Mouse (Mus musculus): ENCODE measurements around the gene Tbkbp1. TPM values are rescaled to one million over a fixed set of nuclear protein-coding genes. Genes with fewer than 3 reads are reported as not detected.

Tbkbp1 gene
- polyA plus RNA-seq, 1 experiment from 2014 or later = 3.9 TPM

DNA sequence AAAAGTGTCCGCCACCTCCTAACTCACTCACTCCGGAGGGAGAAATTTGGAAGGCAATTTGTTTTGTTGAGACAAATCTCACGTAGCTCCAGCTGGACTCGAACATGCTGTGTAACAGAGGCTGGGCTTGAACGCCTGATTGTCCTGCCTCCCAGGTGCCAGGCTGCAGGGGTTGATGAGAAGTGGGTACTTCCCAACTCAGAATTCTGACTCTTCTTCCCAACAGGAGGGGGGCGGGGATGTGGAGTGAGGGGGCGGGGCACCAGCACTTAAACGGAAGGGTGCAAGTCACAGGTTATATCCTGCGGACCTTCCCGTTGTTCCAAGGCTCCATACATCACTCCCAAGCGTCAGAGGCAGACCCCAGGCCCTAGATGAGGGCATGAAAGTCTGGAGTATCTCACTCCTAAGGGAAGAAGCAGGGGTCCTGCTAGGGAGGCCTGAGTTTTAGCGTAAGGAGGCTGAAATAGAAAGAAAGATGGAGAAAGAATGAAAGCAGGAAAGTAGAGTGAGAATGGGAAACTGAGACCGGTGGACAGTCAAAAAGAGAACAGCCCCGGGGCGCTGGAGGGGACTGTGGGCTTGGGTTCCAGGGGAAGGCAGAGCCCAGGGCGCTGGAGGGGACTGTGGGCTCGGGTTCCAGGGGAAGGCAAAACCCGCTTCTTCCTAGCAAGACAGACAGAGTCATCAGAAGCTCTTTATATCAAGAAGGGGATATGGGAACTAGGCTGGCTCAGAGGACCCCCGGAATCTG lies 23.6 kb downstream of the Tbkbp1 start:
- ATAC-seq (replicated peaks; ENCODE audit: low FRiP score, low TSS enrichment, low read depth) = no peak
- peak overlapping the region; percentile 82 for H3K4me2 ChIP-seq (ENCODE audit: low read length)

DNA sequence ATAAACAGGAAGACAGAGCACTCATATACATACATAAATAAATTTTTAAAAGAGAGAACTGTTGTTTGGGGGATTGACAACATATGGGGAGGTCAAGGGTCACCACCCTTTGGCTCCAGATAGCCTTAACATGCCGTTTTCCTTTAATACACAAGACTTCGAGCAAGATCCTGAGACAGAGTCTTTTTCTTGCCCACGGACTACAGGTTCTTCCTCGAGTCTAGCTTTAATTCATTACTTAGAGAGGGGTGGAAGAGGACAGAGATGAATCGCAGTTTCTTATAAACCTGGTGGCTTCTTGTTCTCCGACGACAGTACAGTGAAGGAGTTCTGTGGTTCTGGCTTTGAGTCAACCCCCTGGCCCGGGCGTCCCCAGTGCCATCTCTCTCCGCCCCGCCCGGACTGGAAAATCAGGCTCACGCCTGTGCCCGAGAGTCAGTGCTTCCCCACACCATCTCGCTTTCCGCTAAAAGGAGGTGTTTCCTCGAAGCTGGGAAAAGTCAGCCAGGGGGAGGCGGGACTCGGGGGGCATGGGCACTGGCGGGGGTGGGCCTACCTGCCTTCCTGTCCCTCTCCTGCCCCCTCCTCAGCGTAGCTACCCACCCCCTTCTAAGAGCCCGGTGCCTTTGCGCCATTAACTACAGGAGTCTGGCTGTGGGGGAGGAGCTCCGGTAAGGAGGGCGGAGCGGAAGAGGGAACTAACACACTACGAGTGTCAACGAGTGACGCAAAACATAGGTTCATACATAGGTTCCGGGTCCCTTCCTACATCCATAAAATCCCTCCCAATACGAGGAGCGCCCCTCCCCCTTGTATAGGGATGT lies 24.4 kb downstream of the Tbkbp1 start:
- peaks cover 12% of the 10 kb centered on the region; the same call in 1 of the 2 replicates for H3K4me1 ChIP-seq (replicated peaks; ENCODE audit: control insufficient read depth, insufficient read depth, low read length)
- H3K9me3 ChIP-seq (ENCODE audit: control insufficient read depth, low read length) = no peaks in the 10 kb centered on the region
- peak overlapping the region; percentile 17; the same call in 1 of the 2 replicates for H3K9ac ChIP-seq (ENCODE audit: low read length)
- 2% methylated on average over 32 of the region's 32 CpGs for WGBS
- no peaks in the 10 kb centered on the region for H3K36me3 ChIP-seq (ENCODE audit: control insufficient read depth, insufficient read depth, low read length)
- H3K4me3 ChIP-seq (ENCODE audit: low read depth, low read length) = peak overlapping the region; percentile 54
- DNase-seq (ENCODE audit: low spot score) = peak; percentile 76
- peak overlapping the region; percentile 82 for H3K4me2 ChIP-seq (ENCODE audit: low read length)
- no peak overlapping the region for H3K27ac ChIP-seq (ENCODE audit: low read depth)
- H3K27me3 ChIP-seq (replicated peaks; ENCODE audit: control insufficient read depth, insufficient read depth, low read length) = 0 out of 2 replicates have a peak, but pooled peaks cover 8% of the 10 kb centered on the region
- ATAC-seq (replicated peaks; ENCODE audit: low FRiP score, low TSS enrichment, low read depth) = peak; percentile 75; the same call in 1 of the 2 replicates

More for the DNA sequence above, 23.6 kb downstream of the Tbkbp1 start:
- WGBS = 16% methylated on average over 19 of the region's 19 CpGs
- H3K36me3 ChIP-seq (ENCODE audit: control insufficient read depth, insufficient read depth, low read length) = no peaks in the 10 kb centered on the region
- 0 out of 2 replicates have a peak overlapping the region, but pooled peaks have one; percentile 17 for H3K9ac ChIP-seq (ENCODE audit: low read length)
- H3K4me1 ChIP-seq (replicated peaks; ENCODE audit: control insufficient read depth, insufficient read depth, low read length) = peaks cover 12% of the 10 kb centered on the region; the same call in 1 of the 2 replicates
- H3K9me3 ChIP-seq (ENCODE audit: control insufficient read depth, low read length) = no peaks in the 10 kb centered on the region
- no peak for DNase-seq (ENCODE audit: low spot score)
- H3K27me3 ChIP-seq (replicated peaks; ENCODE audit: control insufficient read depth, insufficient read depth, low read length) = 0 out of 2 replicates have a peak, but pooled peaks cover 8% of the 10 kb centered on the region
- H3K27ac ChIP-seq (ENCODE audit: low read depth) = no peak overlapping the region
- peak overlapping the region; percentile 54 for H3K4me3 ChIP-seq (ENCODE audit: low read depth, low read length)

DNA sequence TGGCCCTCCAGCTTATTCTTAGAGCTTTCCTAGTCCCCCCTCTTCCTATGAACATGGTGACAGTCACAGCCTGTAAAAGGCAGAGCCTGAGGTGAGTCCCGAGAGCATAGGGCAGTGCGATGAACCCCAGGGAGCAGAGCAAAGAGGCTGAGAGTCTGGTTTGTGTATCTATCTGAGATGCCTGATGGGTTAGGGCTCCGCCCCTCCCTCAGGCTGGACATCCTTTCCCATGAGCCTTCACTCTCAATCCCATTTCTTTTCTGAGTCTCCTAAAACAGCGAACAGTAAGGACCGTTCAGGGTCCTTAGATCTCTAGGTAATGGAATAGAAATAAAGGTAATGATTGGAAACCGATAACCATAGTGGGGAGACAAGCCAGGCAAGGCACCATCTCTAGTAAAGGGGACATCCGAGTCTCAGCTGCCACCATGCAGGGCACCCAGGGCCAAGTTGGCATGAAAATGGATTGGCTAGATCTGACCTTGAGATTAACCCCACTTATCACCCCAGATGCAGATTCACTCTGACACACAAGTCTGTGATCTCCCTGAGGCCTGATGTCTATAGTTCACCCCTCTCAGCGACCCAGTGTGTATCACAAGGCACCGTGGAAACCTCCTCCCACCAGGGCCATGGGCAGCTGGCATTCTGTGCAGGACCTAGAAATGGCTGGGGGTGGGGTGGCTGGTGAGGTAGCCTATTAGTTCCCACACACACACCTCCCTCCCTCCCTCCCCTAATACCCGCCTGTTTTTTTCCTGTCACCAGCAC lies 26.8 kb downstream of the Tbkbp1 start:
- no peaks in the 10 kb centered on the region for H3K9me3 ChIP-seq (ENCODE audit: control insufficient read depth, low read length)
- no peak overlapping the region for H3K27ac ChIP-seq (ENCODE audit: low read depth)
- DNase-seq (ENCODE audit: low spot score) (no peak), ATAC-seq (replicated peaks; ENCODE audit: low FRiP score, low TSS enrichment, low read depth) (no peak)
- H3K4me2 ChIP-seq (ENCODE audit: low read length) = no peak overlapping the region
- H3K36me3 ChIP-seq (ENCODE audit: control insufficient read depth, insufficient read depth, low read length) = no peaks in the 10 kb centered on the region
- H3K4me3 ChIP-seq (ENCODE audit: low read depth, low read length) = no peak overlapping the region
- 52% methylated on average over 10 of the region's 10 CpGs for WGBS
- H3K4me1 ChIP-seq (replicated peaks; ENCODE audit: control insufficient read depth, insufficient read depth, low read length) = peaks cover 12% of the 10 kb centered on the region; the same call in 1 of the 2 replicates
- 0 out of 2 replicates have a peak, but pooled peaks cover 8% of the 10 kb centered on the region for H3K27me3 ChIP-seq (replicated peaks; ENCODE audit: control insufficient read depth, insufficient read depth, low read length)
- no peak overlapping the region for H3K9ac ChIP-seq (ENCODE audit: low read length)

DNA sequence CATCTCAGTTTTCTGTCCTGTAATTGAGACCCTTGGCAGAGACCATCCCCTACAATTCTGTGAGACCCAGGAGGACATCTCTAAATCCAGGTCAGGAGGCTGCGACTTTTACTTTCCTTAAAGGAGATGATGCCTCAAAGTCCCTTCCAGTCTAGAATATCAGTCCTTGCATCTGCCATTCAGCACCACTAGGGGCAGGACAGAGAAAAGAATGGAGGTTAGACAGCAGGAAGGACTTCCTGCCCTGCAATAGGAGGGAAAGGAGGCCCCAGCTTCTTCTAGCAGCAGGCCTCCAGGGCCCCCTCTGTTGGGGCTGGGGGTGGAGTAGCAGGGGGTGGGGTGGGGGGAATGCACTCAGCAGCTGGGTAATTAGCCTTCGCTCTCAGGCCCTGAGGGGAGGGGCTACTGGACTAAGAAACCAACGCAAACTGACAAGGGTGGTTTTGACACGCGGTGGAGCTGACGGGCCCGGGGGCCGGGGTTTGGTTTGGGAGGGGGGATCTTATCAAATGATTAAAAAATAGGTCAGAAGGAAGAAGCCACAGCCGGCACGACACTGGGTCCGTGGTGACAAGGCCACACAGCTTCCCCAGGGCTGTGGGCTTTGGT lies 27.9 kb downstream of the Tbkbp1 start:
- Histone ChIP-seq H3K9ac (ENCODE audit: low read length) (no peak overlapping the region), H3K36me3 (ENCODE audit: control insufficient read depth, insufficient read depth, low read length) (no peaks in the 10 kb centered on the region), H3K4me1 (replicated peaks; ENCODE audit: control insufficient read depth, insufficient read depth, low read length) (peaks cover 12% of the 10 kb centered on the region; the same call in 1 of the 2 replicates), H3K27me3 (replicated peaks; ENCODE audit: control insufficient read depth, insufficient read depth, low read length) (peaks cover 16% of the 10 kb centered on the region), H3K4me2 (ENCODE audit: low read length) (no peak overlapping the region), H3K27ac (ENCODE audit: low read depth) (no peak overlapping the region), H3K9me3 (ENCODE audit: control insufficient read depth, low read length) (no peaks in the 10 kb centered on the region), H3K4me3 (ENCODE audit: low read depth, low read length) (no peak overlapping the region)
- 15% methylated on average over 11 of the region's 11 CpGs for WGBS
- ATAC-seq (replicated peaks; ENCODE audit: low FRiP score, low TSS enrichment, low read depth) = no peak
- DNase-seq (ENCODE audit: low spot score) = no peak

DNA sequence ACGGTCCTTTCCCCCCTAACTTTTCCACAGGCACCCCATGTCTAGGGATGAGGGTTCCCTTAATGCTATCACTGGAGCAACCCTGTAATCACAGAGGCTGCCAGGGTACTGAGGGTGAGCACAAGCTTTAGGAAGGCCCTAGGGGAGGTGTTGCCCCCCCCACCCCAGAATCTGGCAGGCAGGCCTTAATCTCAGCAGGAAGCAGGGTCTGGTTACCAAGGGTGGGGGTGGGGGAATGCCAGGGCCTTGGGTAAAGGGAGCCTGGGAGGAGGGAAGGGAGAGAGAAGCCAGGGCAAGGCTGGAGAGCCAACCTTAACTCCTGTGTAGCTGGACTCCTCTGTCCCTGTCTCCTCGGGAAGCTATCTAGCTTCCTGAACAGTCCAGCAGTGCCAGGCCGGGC lies 30.7 kb downstream of the Tbkbp1 start:
- Histone ChIP-seq H3K27me3 (replicated peaks; ENCODE audit: control insufficient read depth, insufficient read depth, low read length) (peaks cover 37% of the 10 kb centered on the region), H3K9me3 (ENCODE audit: control insufficient read depth, low read length) (no peaks in the 10 kb centered on the region), H3K27ac (ENCODE audit: low read depth) (no peak overlapping the region), H3K9ac (ENCODE audit: low read length) (no peak overlapping the region), H3K4me2 (ENCODE audit: low read length) (no peak overlapping the region), H3K36me3 (ENCODE audit: control insufficient read depth, insufficient read depth, low read length) (no peaks in the 10 kb centered on the region), H3K4me3 (ENCODE audit: low read depth, low read length) (no peak overlapping the region), H3K4me1 (replicated peaks; ENCODE audit: control insufficient read depth, insufficient read depth, low read length) (0 out of 2 replicates have a peak, but pooled peaks cover 8% of the 10 kb centered on the region)
- DNase-seq (ENCODE audit: low spot score) (no peak), ATAC-seq (replicated peaks; ENCODE audit: low FRiP score, low TSS enrichment, low read depth) (no peak)
- WGBS = 58% methylated on average over 3 of the region's 3 CpGs

DNA sequence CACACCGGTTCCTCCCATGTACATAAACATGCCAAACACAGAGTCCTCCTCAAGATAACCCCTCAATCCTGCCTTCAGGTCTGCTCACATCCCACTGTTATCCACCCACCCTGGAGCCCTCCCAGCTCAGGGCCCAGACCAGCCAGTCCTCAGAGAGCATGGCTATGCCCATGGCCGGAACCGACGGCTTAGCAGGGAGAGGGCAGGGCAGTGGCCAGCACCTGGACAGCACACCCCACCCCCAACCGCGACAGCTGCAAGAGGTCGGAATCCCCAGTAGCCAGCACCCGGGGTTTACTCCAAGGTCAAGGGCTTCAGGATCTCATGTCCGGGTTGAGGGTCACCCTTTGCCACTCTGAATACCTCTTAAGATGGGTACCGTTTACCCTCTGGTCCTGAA lies 31.1 kb downstream of the Tbkbp1 start:
- peaks cover 41% of the 10 kb centered on the region for H3K27me3 ChIP-seq (replicated peaks; ENCODE audit: control insufficient read depth, insufficient read depth, low read length)
- H3K9ac ChIP-seq (ENCODE audit: low read length) = no peak overlapping the region
- ATAC-seq (replicated peaks; ENCODE audit: low FRiP score, low TSS enrichment, low read depth) (no peak), DNase-seq (ENCODE audit: low spot score) (no peak)
- no peak overlapping the region for H3K4me2 ChIP-seq (ENCODE audit: low read length)
- no peak overlapping the region for H3K27ac ChIP-seq (ENCODE audit: low read depth)
- WGBS = 47% methylated on average over 10 of the region's 10 CpGs
- H3K36me3 ChIP-seq (ENCODE audit: control insufficient read depth, insufficient read depth, low read length) = no peaks in the 10 kb centered on the region
- H3K9me3 ChIP-seq (ENCODE audit: control insufficient read depth, low read length) = no peaks in the 10 kb centered on the region
- peaks cover 11% of the 10 kb centered on the region; the same call in 1 of the 2 replicates for H3K4me1 ChIP-seq (replicated peaks; ENCODE audit: control insufficient read depth, insufficient read depth, low read length)
- H3K4me3 ChIP-seq (ENCODE audit: low read depth, low read length) = no peak overlapping the region

DNA sequence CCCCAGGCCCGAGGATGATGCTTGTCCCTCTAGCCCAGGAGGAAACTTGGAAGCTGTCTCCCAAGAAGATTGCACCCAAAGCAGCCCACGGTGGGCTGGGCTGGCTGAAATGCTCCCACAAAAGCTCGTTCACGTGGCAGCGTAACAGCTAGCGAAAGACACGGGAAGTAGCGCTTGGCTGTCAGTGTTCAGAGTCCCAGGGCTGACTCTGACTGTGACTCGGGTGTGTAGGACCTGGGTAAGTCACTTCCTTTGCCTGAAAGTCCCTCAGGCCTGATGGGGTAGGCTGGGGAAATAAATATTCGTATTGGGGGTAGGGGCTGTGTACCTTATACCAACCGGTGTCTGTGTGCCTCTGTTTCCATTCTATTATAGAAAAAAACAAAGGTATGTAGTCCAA lies 35.5 kb downstream of the Tbkbp1 start:
- peaks cover 9% of the 10 kb centered on the region for H3K4me1 ChIP-seq (replicated peaks; ENCODE audit: control insufficient read depth, insufficient read depth, low read length)
- no peak overlapping the region for H3K27ac ChIP-seq (ENCODE audit: low read depth)
- no peaks in the 10 kb centered on the region for H3K36me3 ChIP-seq (ENCODE audit: control insufficient read depth, insufficient read depth, low read length)
- no peaks in the 10 kb centered on the region for H3K9me3 ChIP-seq (ENCODE audit: control insufficient read depth, low read length)
- ATAC-seq (replicated peaks; ENCODE audit: low FRiP score, low TSS enrichment, low read depth) (no peak), DNase-seq (ENCODE audit: low spot score) (peak; percentile 50)
- H3K9ac ChIP-seq (ENCODE audit: low read length) = no peak overlapping the region
- 9% methylated on average over 11 of the region's 11 CpGs for WGBS
- H3K4me2 ChIP-seq (ENCODE audit: low read length) = peak overlapping the region; percentile 63; the same call in 1 of the 2 replicates
- H3K27me3 ChIP-seq (replicated peaks; ENCODE audit: control insufficient read depth, insufficient read depth, low read length) = peaks cover 65% of the 10 kb centered on the region
- no peak overlapping the region for H3K4me3 ChIP-seq (ENCODE audit: low read depth, low read length)
